Mouse (Mus musculus) pancreas, adult 10 weeks (tissue): ENCODE results near the gene Prkab1. TPM values are rescaled to one million over a fixed set of nuclear protein-coding genes. Genes with fewer than 3 reads are reported as not detected.

Experiments used
- polyA plus RNA-seq: library from polyadenylated mRNA; stranded (reverse); fragments of 350-450 nt; fragmentation: Illumina TruSeq; extraction: RNeasy Lipid Tissue Mini Kit (QIAGEN cat#74804); gene quantifications from one replicate; pipeline ENCODE4 v1.2.3, GENCODE M21; 2015; ENCODE audit warnings: low read depth, low replicate concordance; ENCODE audit not compliant: insufficient read depth

Prkab1 gene
- 11.0 TPM for polyA plus RNA-seq

DNA sequence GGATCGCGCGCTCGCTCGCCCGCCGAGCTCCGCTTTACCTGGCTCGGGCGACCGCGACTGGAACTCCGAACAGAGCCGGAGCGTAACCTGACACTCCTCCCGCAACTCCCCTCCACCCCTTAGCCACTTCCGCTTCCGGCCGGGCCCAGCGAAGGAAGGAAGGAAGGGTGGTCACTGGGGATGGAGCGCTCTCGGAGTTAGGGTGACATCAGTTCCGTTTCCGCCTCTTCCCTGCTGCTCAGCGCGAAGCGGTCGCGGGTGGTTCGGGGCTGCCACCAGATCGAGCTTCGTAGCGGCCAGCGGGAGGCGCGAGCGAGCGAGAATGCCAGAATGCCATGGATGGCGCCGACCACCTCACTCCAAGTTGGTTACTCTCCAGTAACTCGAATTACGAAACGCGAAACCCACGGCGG, at the start of gene Prkab1:
Prkab1 (minus strand) TSS at position 182 of the 413 bp plus-strand sequence.

Other genes starting within 250 kb of the Prkab1 start
- gene Cit, start 179.2 kb downstream of the Prkab1 start, polyA plus RNA-seq: 0.61 TPM
- not detected for gene Tmem233, start 58.7 kb upstream of the Prkab1 start, polyA plus RNA-seq